Mouse (Mus musculus): ENCODE measurements at regions not wholly inside any gene's neighbourhood (a gene's known extent, or its start where the extent isn't known, plus 50 kb on each side); places are given as distances from the start of the nearest gene placed in this dataset.

- Histone ChIP-seq H3K27me3 (no peaks in the 10 kb centered on the region), H3K9me3 (replicated peaks) (no peaks in the 10 kb centered on the region), H3K9ac (no peak overlapping the region), H3K4me2 (no peak overlapping the region), H3K27ac (replicated peaks) (no peak overlapping the region), H3K4me3 (replicated peaks) (no peak overlapping the region), H3K36me3 (replicated peaks) (no peaks in the 10 kb centered on the region), H3K4me1 (replicated peaks) (no peaks in the 10 kb centered on the region)
- no peak for ATAC-seq (ENCODE audit: insufficient read depth)
- WGBS (ENCODE audit: insufficient replicate concordance), result 72% methylated on average over 6 of the region's 6 CpGs
These were observed 296.4 kb upstream of the Nt5e start for GRCm38 (mm10) chr9:88030509-88031148.

GRCm38 (mm10) chr9:88037560-88037959, 289.4 kb upstream of the Nt5e start:
- H3K4me3 ChIP-seq (replicated peaks), result no peak overlapping the region
- no peaks in the 10 kb centered on the region for H3K4me1 ChIP-seq (replicated peaks)
- no peaks in the 10 kb centered on the region for H3K36me3 ChIP-seq (replicated peaks)
- no peak overlapping the region for H3K27ac ChIP-seq (replicated peaks)
- 61% methylated on average over 7 of the region's 7 CpGs for WGBS (ENCODE audit: insufficient replicate concordance)
- H3K4me2 ChIP-seq, result no peak overlapping the region
- H3K9me3 ChIP-seq (replicated peaks), result no peaks in the 10 kb centered on the region
- no peaks in the 10 kb centered on the region for H3K27me3 ChIP-seq
- no peak overlapping the region for H3K9ac ChIP-seq
- no peak for ATAC-seq (ENCODE audit: insufficient read depth)

GRCm38 (mm10) chr9:88049270-88049669, 277.7 kb upstream of the Nt5e start:
- Histone ChIP-seq H3K4me2 (no peak overlapping the region), H3K27ac (replicated peaks) (no peak overlapping the region)

GRCm38 (mm10) chr9:88049792-88050191, 277.2 kb upstream of the Nt5e start:
- no peak overlapping the region for H3K27ac ChIP-seq (replicated peaks)
- H3K9ac ChIP-seq, result no peak overlapping the region
- H3K36me3 ChIP-seq (replicated peaks), result no peaks in the 10 kb centered on the region
- 53% methylated on average over 4 of the region's 4 CpGs for WGBS (ENCODE audit: insufficient replicate concordance)
- no peak overlapping the region for H3K4me2 ChIP-seq
- no peak overlapping the region for H3K4me3 ChIP-seq (replicated peaks)
- H3K4me1 ChIP-seq (replicated peaks), result no peaks in the 10 kb centered on the region
- ATAC-seq (ENCODE audit: insufficient read depth), result no peak
- no peaks in the 10 kb centered on the region for H3K9me3 ChIP-seq (replicated peaks)
- H3K27me3 ChIP-seq, result no peaks in the 10 kb centered on the region

More at GRCm38 (mm10) chr9:88049270-88049669, 277.7 kb upstream of the Nt5e start:
- H3K4me3 ChIP-seq (replicated peaks), result no peak overlapping the region
- H3K36me3 ChIP-seq (replicated peaks), result no peaks in the 10 kb centered on the region
- WGBS (ENCODE audit: insufficient replicate concordance), result 64% methylated on average over 13 of the region's 13 CpGs
- H3K4me1 ChIP-seq (replicated peaks), result no peaks in the 10 kb centered on the region
- ATAC-seq (ENCODE audit: insufficient read depth), result no peak
- H3K27me3 ChIP-seq, result no peaks in the 10 kb centered on the region
- no peak overlapping the region for H3K9ac ChIP-seq
- no peaks in the 10 kb centered on the region for H3K9me3 ChIP-seq (replicated peaks)

GRCm38 (mm10) chr9:88058551-88058950, 268.4 kb upstream of the Nt5e start:
- 64% methylated on average over 4 of the region's 4 CpGs for WGBS (ENCODE audit: insufficient replicate concordance)
- H3K4me1 ChIP-seq (replicated peaks), result no peaks in the 10 kb centered on the region
- H3K4me2 ChIP-seq, result no peak overlapping the region
- H3K27me3 ChIP-seq, result no peaks in the 10 kb centered on the region
- H3K9me3 ChIP-seq (replicated peaks), result no peaks in the 10 kb centered on the region
- no peaks in the 10 kb centered on the region for H3K36me3 ChIP-seq (replicated peaks)
- no peak overlapping the region for H3K27ac ChIP-seq (replicated peaks)
- no peak overlapping the region for H3K4me3 ChIP-seq (replicated peaks)
- no peak for ATAC-seq (ENCODE audit: insufficient read depth)
- no peak overlapping the region for H3K9ac ChIP-seq

- Histone ChIP-seq H3K4me3 (replicated peaks) (no peak overlapping the region), H3K4me2 (no peak overlapping the region), H3K27ac (replicated peaks) (no peak overlapping the region), H3K36me3 (replicated peaks) (no peaks in the 10 kb centered on the region), H3K9me3 (replicated peaks) (no peaks in the 10 kb centered on the region), H3K4me1 (replicated peaks) (no peaks in the 10 kb centered on the region), H3K27me3 (no peaks in the 10 kb centered on the region), H3K9ac (no peak overlapping the region)
- 56% methylated on average over 3 of the region's 3 CpGs for WGBS (ENCODE audit: insufficient replicate concordance)
- ATAC-seq (ENCODE audit: insufficient read depth), result no peak
These were observed 268.0 kb upstream of the Nt5e start for GRCm38 (mm10) chr9:88059005-88059404.

- Histone ChIP-seq H3K4me2 (no peak overlapping the region), H3K9ac (no peak overlapping the region), H3K4me3 (replicated peaks) (no peak overlapping the region), H3K36me3 (replicated peaks) (no peaks in the 10 kb centered on the region), H3K27ac (replicated peaks) (no peak overlapping the region), H3K27me3 (no peaks in the 10 kb centered on the region), H3K9me3 (replicated peaks) (no peaks in the 10 kb centered on the region), H3K4me1 (replicated peaks) (no peaks in the 10 kb centered on the region)
- WGBS (ENCODE audit: insufficient replicate concordance), result 44% methylated on average over 3 of the region's 3 CpGs
- ATAC-seq (ENCODE audit: insufficient read depth), result no peak
These were observed 262.9 kb upstream of the Nt5e start for GRCm38 (mm10) chr9:88063973-88064676.

- no peaks in the 10 kb centered on the region for H3K4me1 ChIP-seq (replicated peaks)
- H3K27me3 ChIP-seq, result no peaks in the 10 kb centered on the region
- no peak for ATAC-seq (ENCODE audit: insufficient read depth)
- WGBS (ENCODE audit: insufficient replicate concordance), result 55% methylated on average over 4 of the region's 4 CpGs
- H3K27ac ChIP-seq (replicated peaks), result no peak overlapping the region
- no peak overlapping the region for H3K4me2 ChIP-seq
- no peak overlapping the region for H3K4me3 ChIP-seq (replicated peaks)
- H3K36me3 ChIP-seq (replicated peaks), result no peaks in the 10 kb centered on the region
- H3K9me3 ChIP-seq (replicated peaks), result no peaks in the 10 kb centered on the region
- no peak overlapping the region for H3K9ac ChIP-seq
These were observed 261.9 kb upstream of the Nt5e start for GRCm38 (mm10) chr9:88065057-88065456.

- WGBS (ENCODE audit: insufficient replicate concordance), result 58% methylated on average over 7 of the region's 7 CpGs
- no peaks in the 10 kb centered on the region for H3K27me3 ChIP-seq
- no peak overlapping the region for H3K27ac ChIP-seq (replicated peaks)
These were observed 261.2 kb upstream of the Nt5e start for GRCm38 (mm10) chr9:88065777-88066176.

GRCm38 (mm10) chr9:88068322-88068721, 258.7 kb upstream of the Nt5e start:
- Histone ChIP-seq H3K4me1 (replicated peaks) (no peaks in the 10 kb centered on the region), H3K27ac (replicated peaks) (no peak overlapping the region), H3K4me2 (no peak overlapping the region), H3K4me3 (replicated peaks) (no peak overlapping the region), H3K27me3 (no peaks in the 10 kb centered on the region), H3K9ac (no peak overlapping the region), H3K9me3 (replicated peaks) (no peaks in the 10 kb centered on the region), H3K36me3 (replicated peaks) (no peaks in the 10 kb centered on the region)
- 83% methylated on average over 8 of the region's 8 CpGs for WGBS (ENCODE audit: insufficient replicate concordance)
- no peak for ATAC-seq (ENCODE audit: insufficient read depth)

More at GRCm38 (mm10) chr9:88065777-88066176, 261.2 kb upstream of the Nt5e start:
- H3K4me2 ChIP-seq, result no peak overlapping the region
- H3K4me1 ChIP-seq (replicated peaks), result no peaks in the 10 kb centered on the region
- no peak overlapping the region for H3K4me3 ChIP-seq (replicated peaks)
- no peak for ATAC-seq (ENCODE audit: insufficient read depth)
- H3K9me3 ChIP-seq (replicated peaks), result no peaks in the 10 kb centered on the region
- H3K9ac ChIP-seq, result no peak overlapping the region
- H3K36me3 ChIP-seq (replicated peaks), result no peaks in the 10 kb centered on the region

GRCm38 (mm10) chr9:88068881-88069304, 258.1 kb upstream of the Nt5e start:
- H3K9me3 ChIP-seq (replicated peaks), result no peaks in the 10 kb centered on the region
- H3K4me2 ChIP-seq, result no peak overlapping the region
- no peak overlapping the region for H3K4me3 ChIP-seq (replicated peaks)
- H3K27ac ChIP-seq (replicated peaks), result no peak overlapping the region
- H3K4me1 ChIP-seq (replicated peaks), result no peaks in the 10 kb centered on the region
- H3K9ac ChIP-seq, result no peak overlapping the region
- 72% methylated on average over 15 of the region's 15 CpGs for WGBS (ENCODE audit: insufficient replicate concordance)
- no peak for ATAC-seq (ENCODE audit: insufficient read depth)
- H3K27me3 ChIP-seq, result no peaks in the 10 kb centered on the region
- H3K36me3 ChIP-seq (replicated peaks), result no peaks in the 10 kb centered on the region

Data from liver, embryonic 15.5 days (tissue).